Mouse (Mus musculus) cerebellum, adult (tissue): ENCODE measurements at regions not wholly inside any gene's neighbourhood (a gene's known extent, or its start where the extent isn't known, plus 50 kb on each side); places are given as distances from the start of the nearest gene placed in this dataset.

Experiments
- ATAC-seq: cut with Nextera tagmentation; 2 replicates; pipeline ENCODE4 v1.9.2; 2017; ENCODE audit warnings: mild to moderate bottlenecking, moderate library complexity, mixed read lengths; ENCODE audit not compliant: insufficient number of reproducible peaks, low FRiP score, low TSS enrichment

GRCm38 (mm10) chr1:71722211-71723038 is 69.4 kb upstream of the Fn1 start:
- no peak for ATAC-seq
